Mouse (Mus musculus) embryonic fibroblast, embryonic 13.5 days (primary cell): Measurements from ENCODE around the gene Traf2.

Experiments
- CTCF ChIP-seq: IDR thresholded peaks from 2 replicates; pipeline ENCODE4 v1.5.1; 2011; ENCODE audit warnings: mild to moderate bottlenecking, control low read depth, low read length, moderate library complexity, borderline replicate concordance; ENCODE audit not compliant: insufficient read depth
- POLR2A ChIP-seq: IDR thresholded peaks from 2 replicates; pipeline ENCODE4 v1.6.1; 2011; ENCODE audit warnings: low read depth, mild to moderate bottlenecking, control low read depth, low read length, moderate library complexity

DNA sequence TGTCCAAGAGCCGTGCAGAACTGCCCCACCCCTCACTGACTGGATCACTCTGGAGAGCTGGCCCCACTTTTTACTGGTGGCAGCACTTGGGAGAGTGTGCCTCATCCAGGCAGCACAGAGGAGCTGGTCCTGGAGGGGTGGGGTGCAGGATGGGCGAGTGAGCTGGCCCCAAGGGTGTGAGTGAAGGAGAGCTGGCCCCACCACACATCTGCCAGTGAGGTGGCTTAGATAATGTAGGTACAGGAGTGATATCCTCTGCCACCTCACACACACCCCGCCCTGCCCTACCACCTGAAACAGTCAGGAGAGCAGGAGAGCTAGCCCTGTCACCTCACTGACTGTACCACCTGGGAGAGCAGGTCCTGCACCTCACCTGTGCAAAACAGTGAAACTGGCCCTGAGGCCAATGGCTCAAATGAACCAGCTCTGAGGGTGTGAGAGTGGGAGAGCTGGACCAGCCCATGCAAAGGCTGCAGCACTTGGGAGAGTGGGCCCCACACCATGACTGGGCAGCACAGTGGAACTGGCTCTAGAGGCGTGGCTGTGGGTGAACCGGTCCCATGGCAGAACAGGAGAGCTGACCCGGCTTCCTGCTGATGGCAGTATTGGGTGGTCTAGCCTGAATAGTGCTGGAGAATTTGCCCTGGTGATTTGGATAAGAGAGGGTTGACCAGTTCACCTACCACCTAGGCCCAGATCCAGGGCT, 58.6 kb downstream of the Traf2 start:
- TF ChIP-seq POLR2A, result no peak
- no peak for TF ChIP-seq CTCF
